Mouse (Mus musculus) activated CD4-positive, CD25-positive, alpha-beta regulatory T cell, adult 9 weeks (primary cell): ENCODE measurements around the gene Cenpk. TPM values are rescaled to one million over a fixed set of nuclear protein-coding genes. Genes with fewer than 3 reads are reported as not detected.

ENCODE experiments used
- polyA plus RNA-seq: library from polyadenylated mRNA; unstranded; fragments of 100-300 nt; shearing (Covaris generic); gene quantifications from one replicate; pipeline ENCODE4 v1.2.1, GENCODE M21; 2017

Cenpk gene
- 4.9 TPM for polyA plus RNA-seq

GRCm38 (mm10) chr13:104228384-104229066 lies at the start of gene Cenpk, which contains the start of gene Ppwd1:
Gene Cenpk (plus strand): TSS chr13:104228611.
Gene Ppwd1 (minus strand): TSS chr13:104228843.

GRCm38 (mm10) chr13:104178650-104179121 lies 49.7 kb upstream of the Cenpk start, which contains the start of gene Trim23:
Gene Trim23 (plus strand): TSS chr13:104178797.

GRCm38 (mm10) chr13:104287366-104288225 lies 59.2 kb downstream of the Cenpk start, which contains the start of gene Adamts6:
Gene Adamts6 (plus strand): TSS chr13:104287835.

Other genes with a start within 250 kb of the Cenpk start
- 12.1 TPM for gene Nln, start 119.0 kb upstream of the Cenpk start, polyA plus RNA-seq
- gene Sgtb, start 118.9 kb upstream of the Cenpk start, polyA plus RNA-seq = 0.35 TPM
- gene Trappc13, start 50.1 kb upstream of the Cenpk start, polyA plus RNA-seq = 61.8 TPM
- 20.0 TPM for gene Trim23, start 49.8 kb upstream of the Cenpk start, polyA plus RNA-seq
- gene Ppwd1, start 232 bp downstream of the Cenpk start, polyA plus RNA-seq = 10.2 TPM
- gene Adamts6, start 59.2 kb downstream of the Cenpk start, polyA plus RNA-seq = 28.7 TPM